Mouse (Mus musculus) central nervous system, embryonic 11.5 days (tissue): ENCODE results near the gene Spsb2. TPM values are rescaled to one million over a fixed set of nuclear protein-coding genes. Genes with fewer than 3 reads are reported as not detected.

Source experiments
- polyA plus RNA-seq: library from polyadenylated mRNA; depleted of rRNA; stranded (reverse); fragments of >200 nt; gene quantifications from 2 replicates; pipeline ENCODE4 v1.2.3, GENCODE M21; 2012; rRNA removed

Gene Spsb2
- polyA plus RNA-seq, result 6.0 and 8.9 TPM in 2 replicates

GRCm38 (mm10) chr6:124808358-124809012 lies at the start of gene Spsb2:
Spsb2 (plus strand) TSS chr6:124808661.

DNA sequence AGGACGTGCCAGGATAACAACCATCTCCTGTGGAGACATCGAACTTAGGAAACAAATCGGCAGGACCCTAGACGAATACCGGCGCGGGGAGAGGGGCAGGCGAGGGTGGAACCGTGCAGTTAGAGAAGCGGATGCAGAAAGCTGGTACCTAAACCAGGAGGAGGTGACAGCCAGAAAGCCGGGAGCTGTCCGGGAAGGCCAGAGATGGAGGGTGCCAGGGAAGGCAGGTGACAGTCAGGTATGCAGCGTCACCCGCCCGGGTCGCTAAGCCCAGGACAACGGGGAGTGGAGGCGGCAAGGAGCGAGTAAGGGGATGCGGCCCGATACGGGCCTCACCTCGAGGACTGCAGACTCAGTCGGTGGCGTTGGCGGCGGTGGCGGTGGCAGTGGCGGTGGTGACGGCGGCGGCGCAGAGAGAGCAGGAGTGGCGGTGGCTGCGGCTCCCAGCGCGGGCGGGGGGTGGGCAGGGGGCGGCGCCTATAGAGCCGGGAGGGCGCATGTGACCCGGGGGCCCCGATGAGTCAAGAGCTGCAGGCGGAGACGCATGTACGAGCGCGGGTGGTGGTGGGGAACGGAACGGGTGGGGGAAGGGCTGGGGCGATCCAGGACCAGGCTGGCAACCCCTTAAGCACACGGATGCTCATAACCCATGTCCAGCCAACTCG lies 39.2 kb upstream of the Spsb2 start, which contains the start of gene Eno2:
Gene Eno2 (minus strand): TSS at position 573 of the 665 bp plus-strand sequence.

DNA sequence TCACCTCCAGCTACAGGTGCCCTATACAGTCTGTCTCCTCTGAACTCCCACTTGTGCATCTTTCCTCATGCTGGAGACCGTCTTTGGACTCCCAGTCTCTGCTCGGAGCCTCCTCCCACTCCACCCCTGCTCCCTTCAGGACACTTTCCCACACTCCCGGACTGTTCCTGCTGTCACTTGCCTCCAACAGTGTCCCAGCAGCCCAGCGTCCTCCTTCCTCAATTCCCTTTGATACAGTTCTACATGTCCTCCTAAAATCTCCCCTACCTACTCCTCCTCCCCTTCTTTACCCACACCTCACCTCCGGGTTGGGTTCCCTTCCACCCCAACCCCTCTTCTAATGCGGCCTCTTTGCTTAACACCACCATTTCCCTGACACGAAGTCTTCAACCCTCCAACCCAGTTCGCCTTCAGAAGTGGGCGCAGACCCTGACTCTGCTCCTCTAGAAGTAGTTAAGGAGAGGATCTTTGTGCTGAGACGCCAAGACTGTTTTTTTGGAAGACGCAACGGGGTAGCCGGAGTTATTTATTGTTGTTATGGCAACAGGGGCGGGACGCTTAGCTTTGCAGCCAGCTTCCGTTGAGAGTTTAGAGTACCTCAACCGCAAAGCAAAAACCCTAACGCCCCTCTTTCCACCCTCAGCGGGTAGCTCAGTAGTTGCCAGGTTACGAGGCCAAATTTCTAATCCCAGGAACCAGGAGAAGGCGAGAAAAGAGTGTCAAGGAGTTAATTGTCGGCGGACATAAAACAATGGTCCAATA lies 29.1 kb upstream of the Spsb2 start, which contains the start of gene Lrrc23:
Gene Lrrc23 (minus strand): TSS at position 506 of the 762 bp plus-strand sequence.

DNA sequence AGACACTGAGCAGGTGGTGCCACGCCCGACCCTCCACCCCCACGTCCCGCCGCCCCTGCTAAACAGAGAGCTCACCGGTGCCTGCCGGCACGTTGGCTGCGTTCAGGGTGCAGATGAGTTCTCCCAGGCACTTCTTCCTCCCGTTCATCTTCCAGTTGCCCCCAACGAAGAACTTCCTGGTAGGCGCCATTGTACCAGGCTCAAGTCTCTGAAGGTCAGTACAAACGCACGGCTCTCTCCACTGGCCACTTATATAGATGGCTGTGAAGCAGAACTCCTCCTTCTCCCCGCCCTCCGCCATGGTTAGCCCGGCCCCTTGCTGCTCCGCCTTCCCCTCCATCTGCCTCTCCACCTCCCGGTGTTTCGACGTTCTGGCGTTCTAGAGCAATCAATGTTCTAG lies 5.5 kb downstream of the Spsb2 start, which contains the start of gene Tpi1:
Gene Tpi1 (minus strand): TSS at position 364 of the 400 bp plus-strand sequence.

GRCm38 (mm10) chr6:124828868-124829798 lies 20.7 kb downstream of the Spsb2 start, which contains the start of the genes Usp5 and Cdca3:
Usp5 (minus strand) TSS chr6:124829484.
Cdca3 (plus strand) TSS chr6:124829547.

DNA sequence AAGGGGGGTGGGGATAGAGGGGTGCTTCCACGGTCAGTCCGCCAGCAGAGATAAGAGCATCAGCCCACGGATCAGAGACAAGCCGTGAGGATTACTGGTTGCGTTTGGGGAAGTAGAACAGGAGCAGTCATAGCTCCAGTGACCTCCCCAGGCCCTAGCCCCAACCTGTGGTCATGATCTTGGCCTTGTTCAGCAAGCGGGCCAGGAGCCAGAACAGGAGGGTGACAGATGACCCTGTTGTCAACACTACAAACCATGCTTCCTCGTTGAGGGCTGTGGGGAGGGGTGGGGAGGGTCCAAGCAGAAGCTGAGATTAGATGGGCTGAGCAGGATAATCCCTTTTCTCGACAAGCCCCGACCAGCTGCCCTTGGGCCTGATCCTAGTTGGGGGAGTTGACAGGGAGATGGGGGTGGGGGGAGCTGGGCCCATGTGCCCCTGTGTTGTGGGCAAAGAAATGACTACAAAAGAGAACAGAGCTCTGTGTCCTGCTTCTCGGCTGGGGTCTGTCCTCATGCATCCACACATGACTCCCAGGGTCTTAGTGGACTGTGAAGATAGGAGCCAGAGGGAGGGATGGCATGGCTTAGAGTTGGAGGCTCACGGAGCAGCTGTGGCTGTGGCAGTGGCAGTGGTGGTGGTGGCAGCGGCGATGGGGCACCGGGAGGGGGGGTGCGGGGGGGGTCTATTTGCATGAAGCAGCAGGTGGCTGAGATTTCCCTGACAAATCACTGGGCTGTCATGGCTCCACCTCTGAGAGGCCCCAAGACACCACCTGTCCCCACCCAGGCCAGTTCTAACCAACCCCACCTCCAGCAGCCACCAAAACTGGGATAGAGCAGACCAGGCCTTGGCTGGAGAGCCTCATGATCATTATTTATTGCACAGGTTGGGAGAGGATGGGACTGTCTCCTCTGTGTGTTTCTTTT lies 32.0 kb downstream of the Spsb2 start, which contains the start of gene Gnb3:
Gene Gnb3 (minus strand): TSS at position 35 of the 927 bp plus-strand sequence.

GRCm38 (mm10) chr6:124856916-124857839 lies 48.7 kb downstream of the Spsb2 start, which contains the start of gene P3h3:
P3h3 (minus strand) TSS chr6:124857752.

Other genes with a start within 250 kb of the Spsb2 start
- gene C1rb, start 238.4 kb upstream of the Spsb2 start, polyA plus RNA-seq, result not detected in 2 replicates
- gene C1s2, start 172.6 kb upstream of the Spsb2 start, polyA plus RNA-seq, result 0.24 and 0.26 TPM in 2 replicates
- 36.6 and 50.7 TPM in 2 replicates for gene Lpcat3, start 145.6 kb upstream of the Spsb2 start, polyA plus RNA-seq
- 177 and 187 TPM in 2 replicates for gene Emg1, start 96.5 kb upstream of the Spsb2 start, polyA plus RNA-seq
- 185 and 198 TPM in 2 replicates for gene Phb2, start 96.3 kb upstream of the Spsb2 start, polyA plus RNA-seq
- gene Ptpn6, start 69.9 kb upstream of the Spsb2 start, polyA plus RNA-seq, result 5.3 and 7.8 TPM in 2 replicates
- 383 and 432 TPM in 2 replicates for gene Grcc10, start 67.3 kb upstream of the Spsb2 start, polyA plus RNA-seq
- 0.11 TPM in 1 of 2 replicates, not detected in the other for gene Gm45234, start 52.6 kb upstream of the Spsb2 start, polyA plus RNA-seq
- 40.9 and 65.1 TPM in 2 replicates for gene Atn1, start 52.1 kb upstream of the Spsb2 start, polyA plus RNA-seq
- gene Eno2, start 39.0 kb upstream of the Spsb2 start, polyA plus RNA-seq, result 9.1 and 11.8 TPM in 2 replicates
- gene Lrrc23, start 28.9 kb upstream of the Spsb2 start, polyA plus RNA-seq, result 4.2 and 11.4 TPM in 2 replicates
- 559 and 705 TPM in 2 replicates for gene Tpi1, start 5.6 kb downstream of the Spsb2 start, polyA plus RNA-seq
- 111 and 146 TPM in 2 replicates for gene Usp5, start 20.8 kb downstream of the Spsb2 start, polyA plus RNA-seq
- 157 and 168 TPM in 2 replicates for gene Cdca3, start 20.9 kb downstream of the Spsb2 start, polyA plus RNA-seq
- 2.2 and 3.0 TPM in 2 replicates for gene Gnb3, start 31.6 kb downstream of the Spsb2 start, polyA plus RNA-seq
- gene P3h3, start 49.1 kb downstream of the Spsb2 start, polyA plus RNA-seq, result 103 and 125 TPM in 2 replicates
- gene Gpr162, start 55.3 kb downstream of the Spsb2 start, polyA plus RNA-seq, result 13.4 and 15.2 TPM in 2 replicates
- gene Cd4, start 79.6 kb downstream of the Spsb2 start, polyA plus RNA-seq, result 0.01 and 0.05 TPM in 2 replicates
- gene Lag3, start 103.0 kb downstream of the Spsb2 start, polyA plus RNA-seq, result 2.3 and 3.2 TPM in 2 replicates
- gene Ptms, start 111.4 kb downstream of the Spsb2 start, polyA plus RNA-seq, result 1,105 and 3,481 TPM in 2 replicates
- 358 and 360 TPM in 2 replicates for gene Mlf2, start 122.7 kb downstream of the Spsb2 start, polyA plus RNA-seq
- gene Cops7a, start 156.9 kb downstream of the Spsb2 start, polyA plus RNA-seq, result 122 and 143 TPM in 2 replicates
- gene Pianp, start 188.0 kb downstream of the Spsb2 start, polyA plus RNA-seq, result 1.6 and 3.4 TPM in 2 replicates
- gene Zfp384, start 200.5 kb downstream of the Spsb2 start, polyA plus RNA-seq, result 52.2 and 93.4 TPM in 2 replicates
- 130 and 145 TPM in 2 replicates for gene Ing4, start 231.1 kb downstream of the Spsb2 start, polyA plus RNA-seq
- gene Acrbp, start 241.0 kb downstream of the Spsb2 start, polyA plus RNA-seq, result 25.3 and 37.8 TPM in 2 replicates